Mouse (Mus musculus) ovary, adult 10 weeks (tissue): Measurements from ENCODE around the gene Hrasls. TPM values are rescaled to one million over a fixed set of nuclear protein-coding genes. Genes with fewer than 3 reads are reported as not detected.

Experiments
- polyA plus RNA-seq: library from polyadenylated mRNA; stranded (reverse); fragments of 350-450 nt; fragmentation: Illumina TruSeq; extraction: RNeasy Lipid Tissue Mini Kit (QIAGEN cat#74804); gene quantifications from one replicate; pipeline ENCODE4 v1.2.3, GENCODE M21; 2014

Hrasls gene
- polyA plus RNA-seq: 0.94 TPM

DNA sequence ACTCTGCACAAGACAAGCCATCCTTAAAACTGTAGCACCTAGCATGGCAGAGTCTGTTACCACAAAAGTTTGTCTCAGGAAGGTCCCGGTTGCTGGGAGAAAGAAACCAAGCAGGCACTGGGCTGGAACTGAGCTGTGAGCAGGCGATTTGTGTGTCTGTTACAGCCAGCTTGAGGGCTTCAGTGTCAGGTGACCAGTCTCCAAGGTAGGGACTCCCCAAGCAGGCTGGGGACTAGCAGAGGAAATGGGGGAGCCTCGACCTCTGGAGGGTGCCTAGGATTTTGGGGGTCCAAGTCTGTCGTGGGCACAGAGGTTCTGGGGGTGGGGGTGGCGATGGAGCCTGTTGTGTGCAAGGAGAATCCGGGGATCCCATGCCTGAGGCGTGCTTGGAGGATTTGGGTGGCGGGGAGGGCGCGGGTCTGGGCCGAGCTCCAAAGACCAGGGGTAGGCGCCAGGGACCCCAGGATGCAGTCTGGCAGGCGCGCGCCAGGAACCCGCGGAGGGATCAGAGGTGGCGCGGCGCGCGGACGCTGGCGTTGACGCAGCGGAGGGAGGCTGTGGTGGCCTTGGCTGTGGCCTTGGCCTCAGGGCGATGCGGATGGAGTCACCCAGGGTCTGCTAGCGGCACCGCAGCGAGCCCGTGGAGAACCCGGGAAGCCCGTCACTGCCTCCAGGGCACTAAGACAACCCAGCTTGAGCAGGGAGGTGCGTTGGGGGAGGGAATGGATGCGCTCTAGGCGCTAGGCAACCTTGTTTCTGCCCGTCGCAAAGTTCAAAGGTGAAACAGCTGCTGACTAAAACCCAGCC lies at the start of gene Hrasls:
Hrasls (plus strand) TSS at position 91 of the 807 bp plus-strand sequence.

Other genes starting within 250 kb of the Hrasls start
- 5.0 TPM for gene Atp13a5, start 169.0 kb downstream of the Hrasls start, polyA plus RNA-seq